Mouse (Mus musculus): Measurements from ENCODE around the gene Pipox.

DNA sequence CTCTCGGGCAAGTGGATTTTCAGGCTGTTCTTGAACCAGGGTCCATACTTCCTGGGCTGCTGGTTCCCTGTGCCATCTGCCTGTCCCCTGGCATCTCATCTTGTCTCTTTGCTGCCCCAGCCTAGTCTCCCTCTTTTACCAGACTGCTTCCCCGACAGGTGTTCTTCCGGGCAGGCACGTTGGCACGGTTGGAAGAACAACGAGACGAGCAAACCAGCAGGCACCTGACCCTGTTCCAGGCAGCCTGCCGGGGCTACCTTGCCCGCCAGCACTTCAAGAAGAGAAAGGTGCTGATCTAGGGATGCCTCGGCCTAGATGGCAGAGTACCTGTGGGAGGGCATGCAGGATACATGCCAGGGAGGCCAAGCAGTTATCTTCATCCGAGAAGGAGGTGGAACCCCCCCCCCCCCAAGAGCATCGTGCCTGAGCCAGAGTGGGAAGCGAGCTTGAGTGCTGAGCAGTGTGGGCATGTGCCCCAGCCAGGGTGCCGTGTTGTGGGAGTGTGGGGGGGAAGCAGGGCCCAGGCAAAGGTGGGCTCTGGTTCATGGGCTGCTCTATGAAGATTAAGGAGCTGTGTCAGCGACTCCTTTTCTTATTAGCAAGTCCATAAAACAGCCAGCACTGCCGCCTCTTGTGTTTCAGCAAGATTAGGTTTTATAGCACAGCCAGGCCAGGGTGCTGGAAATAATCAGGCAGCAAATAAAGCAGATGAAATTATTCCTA, 53.2 kb downstream of the Pipox start:
- TF ChIP-seq TAL1 (IDR thresholded peaks at IDR 0.05; ENCODE audit: low read length) (no peak), GATA1 (IDR thresholded peaks at IDR 0.05; ENCODE audit: low read length) (no peak)
